Mouse (Mus musculus): ENCODE data around the gene Rint1. TPM values are rescaled to one million over a fixed set of nuclear protein-coding genes. Genes with fewer than 3 reads are reported as not detected.

Rint1 gene
- polyA plus RNA-seq, 1 experiment from 2014 or later, result 31.2 TPM

DNA sequence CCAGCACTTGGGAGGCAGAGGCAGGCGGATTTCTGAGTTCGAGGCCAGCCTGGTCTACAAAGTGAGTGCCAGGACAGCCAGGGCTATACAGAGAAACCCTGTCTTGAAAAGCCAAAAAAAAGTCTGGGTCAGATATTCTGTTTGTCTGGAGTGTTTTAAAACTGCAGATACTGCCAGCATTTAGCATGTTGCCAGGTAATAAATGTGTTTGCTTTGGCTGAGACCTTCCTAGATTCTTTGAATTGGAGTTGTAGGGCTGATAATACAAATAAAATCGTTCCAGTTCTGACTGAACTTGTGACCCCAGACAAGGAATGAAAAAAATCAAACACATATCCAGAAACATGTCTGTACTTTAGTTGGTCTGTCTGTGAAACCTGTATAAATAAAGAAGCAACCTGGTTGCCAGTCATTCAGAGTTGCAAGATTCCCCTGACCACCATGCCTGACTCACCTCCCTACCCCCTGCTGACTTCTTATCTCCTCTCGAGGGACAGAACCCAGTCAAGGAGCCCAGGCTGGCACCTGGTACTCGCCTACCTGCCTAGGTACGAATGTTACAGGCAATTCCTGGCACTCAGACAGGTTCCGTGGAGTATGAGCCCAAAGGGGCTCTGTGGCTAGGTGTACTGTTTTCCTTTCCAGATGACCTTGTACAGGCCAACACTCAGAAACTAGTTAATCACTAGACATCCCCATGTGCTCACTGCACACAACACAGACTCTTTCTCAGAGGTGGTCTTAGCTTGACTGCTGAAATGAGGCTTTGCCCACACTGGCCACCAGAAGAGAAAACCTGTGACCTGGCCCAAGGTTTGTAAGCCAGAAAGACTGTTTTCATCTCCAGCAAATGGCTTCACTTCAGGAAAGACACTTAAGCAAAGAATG is 75.9 kb downstream of the Rint1 start:
- ATAC-seq (replicated peaks; ENCODE audit: low FRiP score), result no peak
- DNase-seq (ENCODE audit: low spot score), result no peak
- peaks cover 2% of the 10 kb centered on the region; the same call in 1 of the 2 replicates for H3K36me3 ChIP-seq (ENCODE audit: control insufficient read depth, insufficient read depth, low read length)

DNA sequence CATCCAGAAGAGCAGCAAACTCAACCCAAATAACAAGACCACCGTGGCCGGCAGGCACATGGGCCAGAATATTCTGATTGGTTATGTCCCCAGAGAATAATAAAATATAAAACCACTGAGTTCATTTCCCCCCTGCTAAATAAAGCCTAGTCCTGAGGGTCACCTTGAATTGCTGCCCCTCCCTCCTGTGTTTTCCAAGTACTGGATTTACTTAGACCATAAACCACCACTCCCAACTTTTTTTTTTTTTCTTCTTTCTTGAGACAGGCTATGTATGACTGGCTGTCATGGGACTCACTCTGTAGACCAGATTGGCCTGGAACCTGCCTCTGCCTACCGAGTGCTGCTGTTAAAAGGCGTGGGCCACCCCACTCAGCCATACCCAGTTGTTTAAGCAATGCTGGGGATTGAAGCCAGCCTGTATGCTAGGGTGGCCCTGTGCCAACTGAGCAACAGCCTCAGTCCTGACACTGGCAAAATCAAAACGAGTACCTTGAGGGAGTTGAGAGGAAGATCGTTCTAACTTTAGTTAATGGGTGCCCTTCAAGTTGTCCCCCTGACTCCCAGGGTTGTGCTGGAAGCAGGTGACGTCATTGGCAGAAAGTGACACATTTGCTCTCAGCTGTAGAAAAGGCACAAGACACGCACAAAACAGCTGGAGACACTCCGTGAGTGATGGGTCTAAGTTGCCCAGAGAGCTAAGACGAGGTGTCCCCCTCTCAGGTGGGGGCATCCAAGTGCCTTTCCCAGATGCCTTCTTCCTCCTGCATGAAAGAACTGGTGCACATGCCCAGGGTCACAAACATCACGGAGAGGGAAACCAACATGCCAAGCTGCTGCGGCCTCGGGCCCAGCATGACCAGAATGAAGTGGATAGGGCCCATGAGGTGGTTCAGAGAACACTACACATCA is 76.8 kb downstream of the Rint1 start:
- H3K27ac ChIP-seq (ENCODE audit: low read depth, low read length), result no peak overlapping the region
- H3K4me2 ChIP-seq (ENCODE audit: low read depth, low read length, severe bottlenecking), result no peak overlapping the region
- H3K4me1 ChIP-seq (replicated peaks; ENCODE audit: control insufficient read depth, insufficient read depth, low read length), result no peaks in the 10 kb centered on the region
- H3K9ac ChIP-seq (ENCODE audit: low read length), result no peak overlapping the region
- no peaks in the 10 kb centered on the region for H3K27me3 ChIP-seq (ENCODE audit: control insufficient read depth, insufficient read depth, low read length)
- WGBS, result 89% methylated on average over 13 of the region's 13 CpGs
- no peaks in the 10 kb centered on the region for H3K9me3 ChIP-seq (ENCODE audit: control insufficient read depth, low read length)
- peaks cover 2% of the 10 kb centered on the region; the same call in 1 of the 2 replicates for H3K36me3 ChIP-seq (ENCODE audit: control insufficient read depth, insufficient read depth, low read length)
- DNase-seq (ENCODE audit: low spot score) (no peak), ATAC-seq (replicated peaks; ENCODE audit: low FRiP score) (no peak)
- no peak overlapping the region for H3K4me3 ChIP-seq (ENCODE audit: low read depth, low read length)

More for the DNA sequence above, 75.9 kb downstream of the Rint1 start:
- no peak overlapping the region for H3K4me2 ChIP-seq (ENCODE audit: low read depth, low read length, severe bottlenecking)
- no peaks in the 10 kb centered on the region for H3K4me1 ChIP-seq (replicated peaks; ENCODE audit: control insufficient read depth, insufficient read depth, low read length)
- no peaks in the 10 kb centered on the region for H3K27me3 ChIP-seq (ENCODE audit: control insufficient read depth, insufficient read depth, low read length)
- H3K27ac ChIP-seq (ENCODE audit: low read depth, low read length), result no peak overlapping the region
- no peaks in the 10 kb centered on the region for H3K9me3 ChIP-seq (ENCODE audit: control insufficient read depth, low read length)
- H3K4me3 ChIP-seq (ENCODE audit: low read depth, low read length), result no peak overlapping the region
- H3K9ac ChIP-seq (ENCODE audit: low read length), result no peak overlapping the region
- 87% methylated on average over 7 of the region's 7 CpGs for WGBS

DNA sequence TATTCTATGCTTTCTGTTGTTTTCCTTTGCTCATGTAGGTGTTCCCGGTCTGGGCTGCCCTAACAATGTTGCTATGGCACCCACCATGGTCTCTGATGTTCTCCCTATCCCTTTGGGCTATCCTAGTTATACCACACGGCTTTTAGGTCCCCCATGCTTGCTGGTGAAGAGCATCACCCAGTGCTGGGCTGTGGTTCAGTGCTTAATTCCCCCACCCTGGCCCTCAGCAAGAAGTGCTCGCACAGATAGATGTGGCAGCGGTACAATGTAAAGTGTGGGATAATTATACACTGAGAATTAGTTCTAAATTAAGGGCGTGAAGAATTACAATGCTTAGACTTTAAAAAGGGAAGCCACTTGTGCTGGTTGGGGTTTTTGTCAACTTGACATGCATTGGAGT is 78.4 kb downstream of the Rint1 start:
- Histone ChIP-seq H3K36me3 (ENCODE audit: control insufficient read depth, insufficient read depth, low read length) (no peaks in the 10 kb centered on the region; the same call in 1 of the 2 replicates), H3K9me3 (ENCODE audit: control insufficient read depth, low read length) (no peaks in the 10 kb centered on the region), H3K27ac (ENCODE audit: low read depth, low read length) (no peak overlapping the region), H3K4me1 (replicated peaks; ENCODE audit: control insufficient read depth, insufficient read depth, low read length) (no peaks in the 10 kb centered on the region), H3K9ac (ENCODE audit: low read length) (no peak overlapping the region), H3K4me2 (ENCODE audit: low read depth, low read length, severe bottlenecking) (no peak overlapping the region), H3K4me3 (ENCODE audit: low read depth, low read length) (no peak overlapping the region), H3K27me3 (ENCODE audit: control insufficient read depth, insufficient read depth, low read length) (no peaks in the 10 kb centered on the region)
- ATAC-seq (replicated peaks; ENCODE audit: low FRiP score) (no peak), DNase-seq (ENCODE audit: low spot score) (no peak)
- 86% methylated on average over 5 of the region's 5 CpGs for WGBS

Other genes with a start within 250 kb of the Rint1 start
- gene Srpk2, start 103.1 kb upstream of the Rint1 start, polyA plus RNA-seq (2014; fragmentation: Nextera tagmentation; extraction: Ambion mirVana), result 60.0 and 61.1 TPM in 2 replicates
- gene Pus7, start 4.0 kb upstream of the Rint1 start, polyA plus RNA-seq (2014; fragmentation: Nextera tagmentation; extraction: Ambion mirVana), result 31.5 and 34.7 TPM in 2 replicates
- gene Tomm7, start 56.5 kb downstream of the Rint1 start, polyA plus RNA-seq (2014; fragmentation: Nextera tagmentation; extraction: Ambion mirVana), result 122 and 132 TPM in 2 replicates
- gene Fam126a, start 243.0 kb downstream of the Rint1 start, polyA plus RNA-seq (2014; fragmentation: Nextera tagmentation; extraction: Ambion mirVana), result 44.8 and 48.0 TPM in 2 replicates